Mouse (Mus musculus): Measurements from ENCODE around the gene Smad3. TPM values are rescaled to one million over a fixed set of nuclear protein-coding genes. Genes with fewer than 3 reads are reported as not detected.

Smad3 gene
- 5.1 and 5.4 TPM in 2 replicates for polyA plus RNA-seq (2014; fragmentation: Nextera tagmentation; extraction: Ambion mirVana)

DNA sequence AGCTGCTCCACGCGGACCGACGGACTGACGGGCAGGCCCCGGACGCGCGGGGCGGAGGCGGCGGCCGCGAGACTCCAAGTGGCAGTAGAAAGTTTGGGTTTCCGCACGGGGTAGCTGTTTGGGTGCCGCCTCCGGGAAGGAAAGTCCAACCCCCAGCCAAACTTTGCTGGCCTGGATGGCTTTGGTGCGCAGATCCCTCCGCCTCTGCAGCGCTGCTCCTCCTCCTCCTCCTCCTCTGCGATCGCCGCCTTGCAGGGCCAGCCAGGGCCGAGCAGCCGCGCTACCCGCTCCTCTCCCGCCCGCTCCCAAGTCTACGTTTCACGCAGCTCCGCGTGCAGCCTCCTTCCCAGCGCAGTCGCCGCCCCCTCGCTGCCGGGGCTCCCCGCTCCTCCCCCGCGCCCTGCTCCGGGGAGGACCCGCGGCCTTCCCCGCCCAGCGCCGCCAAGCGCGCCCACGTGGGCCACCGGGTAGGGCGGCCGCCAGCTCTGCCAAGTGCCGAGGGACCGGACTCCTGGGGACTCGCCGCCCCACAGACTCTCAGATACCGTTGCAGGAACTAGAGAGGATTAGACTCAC is at the start of gene Smad3:
Gene Smad3 (minus strand): TSS at position 130 of the 576 bp plus-strand sequence.
- no peaks in the 10 kb centered on the region for H3K27me3 ChIP-seq (replicated peaks; ENCODE audit: control insufficient read depth, insufficient read depth, low read length)
- no peaks in the 10 kb centered on the region for H3K9me3 ChIP-seq (replicated peaks; ENCODE audit: control insufficient read depth, low read length)
- H3K4me2 ChIP-seq (ENCODE audit: low read length), result peak within 1 kb of the TSS; percentile 99
- peak within 1 kb of the TSS; percentile 87 for H3K27ac ChIP-seq (ENCODE audit: low read depth, low read length)
- ATAC-seq (peak; percentile 88), DNase-seq (ENCODE audit: low spot score) (peak; percentile 89)
- peak within 1 kb of the TSS; percentile 70 for H3K4me3 ChIP-seq (ENCODE audit: low read depth, low read length)
- peaks cover 24% of the 10 kb centered on the region for H3K4me1 ChIP-seq (ENCODE audit: control insufficient read depth, insufficient read depth, low read length)
- peak within 1 kb of the TSS; percentile 82 for H3K9ac ChIP-seq (ENCODE audit: low read length)
- H3K36me3 ChIP-seq (ENCODE audit: control insufficient read depth, insufficient read depth, low read length), result no peaks in the 10 kb centered on the region
- under 1% methylated on average over 36 of the region's 59 CpGs for WGBS

DNA sequence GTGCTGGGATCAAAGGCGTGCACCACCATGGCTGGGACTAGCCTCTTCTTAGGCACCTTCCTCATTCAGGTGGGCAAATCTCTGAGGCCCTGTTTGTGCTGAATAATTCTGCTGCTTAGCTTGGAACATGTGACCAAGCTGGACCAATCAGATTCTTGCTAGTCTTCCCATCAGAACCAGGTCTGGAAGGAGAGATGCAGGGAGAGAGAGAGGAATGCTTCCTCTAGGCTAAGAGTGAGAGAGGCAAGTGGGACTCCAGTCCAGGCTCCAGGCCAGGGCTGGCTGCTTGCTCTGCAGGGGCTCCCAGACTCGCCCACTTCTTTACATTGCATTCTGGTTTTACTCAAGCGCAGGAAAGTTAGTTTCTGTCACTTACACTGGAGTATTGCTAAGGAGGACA is 47.1 kb upstream of the Smad3 start:
- H3K4me1 ChIP-seq (ENCODE audit: control insufficient read depth, insufficient read depth, low read length), result peaks cover 5% of the 10 kb centered on the region; the same call in 1 of the 2 replicates
- no peak for ATAC-seq
- H3K9ac ChIP-seq (ENCODE audit: low read length), result no peak overlapping the region
- H3K36me3 ChIP-seq (ENCODE audit: control insufficient read depth, insufficient read depth, low read length), result no peaks in the 10 kb centered on the region
- H3K4me2 ChIP-seq (ENCODE audit: low read length), result no peak overlapping the region
- 48% methylated on average over 3 of the region's 3 CpGs for WGBS
- DNase-seq (ENCODE audit: low spot score), result peak; percentile 52
- no peak overlapping the region for H3K27ac ChIP-seq (ENCODE audit: low read depth, low read length)
- H3K27me3 ChIP-seq (replicated peaks; ENCODE audit: control insufficient read depth, insufficient read depth, low read length), result no peaks in the 10 kb centered on the region
- H3K4me3 ChIP-seq (ENCODE audit: low read depth, low read length), result no peak overlapping the region
- H3K9me3 ChIP-seq (replicated peaks; ENCODE audit: control insufficient read depth, low read length), result no peaks in the 10 kb centered on the region

GRCm38 (mm10) chr9:63803181-63803591 is 45.4 kb upstream of the Smad3 start:
- ATAC-seq (0 out of 2 replicates have a peak, but pooled peaks have one; percentile 48), DNase-seq (ENCODE audit: low spot score) (peak; percentile 76)
- H3K4me1 ChIP-seq (ENCODE audit: control insufficient read depth, insufficient read depth, low read length), result peaks cover 5% of the 10 kb centered on the region; the same call in 1 of the 2 replicates
- H3K4me2 ChIP-seq (ENCODE audit: low read length), result 0 out of 2 replicates have a peak overlapping the region, but pooled peaks have one; percentile 7
- no peak overlapping the region for H3K4me3 ChIP-seq (ENCODE audit: low read depth, low read length)
- no peaks in the 10 kb centered on the region for H3K27me3 ChIP-seq (replicated peaks; ENCODE audit: control insufficient read depth, insufficient read depth, low read length)
- H3K9ac ChIP-seq (ENCODE audit: low read length), result no peak overlapping the region
- 4% methylated on average over 8 of the region's 8 CpGs for WGBS
- no peaks in the 10 kb centered on the region for H3K9me3 ChIP-seq (replicated peaks; ENCODE audit: control insufficient read depth, low read length)
- H3K36me3 ChIP-seq (ENCODE audit: control insufficient read depth, insufficient read depth, low read length), result no peaks in the 10 kb centered on the region
- no peak overlapping the region for H3K27ac ChIP-seq (ENCODE audit: low read depth, low read length)

GRCm38 (mm10) chr9:63802504-63802903 is 44.7 kb upstream of the Smad3 start:
- 81% methylated on average over 7 of the region's 7 CpGs for WGBS

DNA sequence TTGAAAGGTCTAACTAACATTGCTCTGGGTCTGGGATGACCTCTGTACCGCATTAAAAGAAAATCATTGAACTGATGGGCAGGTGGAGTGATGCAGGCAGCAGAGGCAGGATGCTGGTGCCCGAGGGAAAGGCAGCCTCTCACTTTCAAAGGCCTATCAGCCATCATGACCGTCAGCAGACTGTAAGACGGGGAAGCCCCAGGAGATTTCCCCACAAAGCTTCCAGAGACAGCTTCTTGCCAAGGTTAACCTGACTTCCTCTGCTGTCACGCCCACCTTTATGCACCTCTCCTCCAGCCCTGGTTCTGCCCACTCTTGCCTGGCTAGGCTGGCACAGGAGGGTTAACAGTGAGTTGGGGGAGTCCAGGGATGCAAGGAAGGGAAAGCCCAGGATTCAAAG is 44.3 kb upstream of the Smad3 start:
- no peaks in the 10 kb centered on the region for H3K36me3 ChIP-seq (ENCODE audit: control insufficient read depth, insufficient read depth, low read length)
- no peaks in the 10 kb centered on the region for H3K9me3 ChIP-seq (replicated peaks; ENCODE audit: control insufficient read depth, low read length)
- H3K27me3 ChIP-seq (replicated peaks; ENCODE audit: control insufficient read depth, insufficient read depth, low read length), result no peaks in the 10 kb centered on the region
- ATAC-seq (no peak), DNase-seq (ENCODE audit: low spot score) (no peak)
- H3K4me3 ChIP-seq (ENCODE audit: low read depth, low read length), result no peak overlapping the region
- no peak overlapping the region for H3K27ac ChIP-seq (ENCODE audit: low read depth, low read length)
- peaks cover 5% of the 10 kb centered on the region; the same call in 1 of the 2 replicates for H3K4me1 ChIP-seq (ENCODE audit: control insufficient read depth, insufficient read depth, low read length)
- H3K9ac ChIP-seq (ENCODE audit: low read length), result no peak overlapping the region
- 75% methylated on average over 5 of the region's 5 CpGs for WGBS
- no peak overlapping the region for H3K4me2 ChIP-seq (ENCODE audit: low read length)

More at GRCm38 (mm10) chr9:63802504-63802903, 44.7 kb upstream of the Smad3 start:
- ATAC-seq, result no peak
- Histone ChIP-seq H3K9me3 (replicated peaks; ENCODE audit: control insufficient read depth, low read length) (no peaks in the 10 kb centered on the region), H3K4me3 (ENCODE audit: low read depth, low read length) (no peak overlapping the region), H3K36me3 (ENCODE audit: control insufficient read depth, insufficient read depth, low read length) (no peaks in the 10 kb centered on the region), H3K4me1 (ENCODE audit: control insufficient read depth, insufficient read depth, low read length) (peaks cover 5% of the 10 kb centered on the region; the same call in 1 of the 2 replicates), H3K27me3 (replicated peaks; ENCODE audit: control insufficient read depth, insufficient read depth, low read length) (no peaks in the 10 kb centered on the region), H3K4me2 (ENCODE audit: low read length) (no peak overlapping the region), H3K27ac (ENCODE audit: low read depth, low read length) (no peak overlapping the region), H3K9ac (ENCODE audit: low read length) (no peak overlapping the region)
- DNase-seq (ENCODE audit: low spot score), result no peak

- Histone ChIP-seq H3K9ac (ENCODE audit: low read length) (no peak overlapping the region), H3K27me3 (replicated peaks; ENCODE audit: control insufficient read depth, insufficient read depth, low read length) (no peaks in the 10 kb centered on the region), H3K4me1 (ENCODE audit: control insufficient read depth, insufficient read depth, low read length) (no peaks in the 10 kb centered on the region), H3K4me3 (ENCODE audit: low read depth, low read length) (no peak overlapping the region), H3K36me3 (ENCODE audit: control insufficient read depth, insufficient read depth, low read length) (no peaks in the 10 kb centered on the region), H3K9me3 (replicated peaks; ENCODE audit: control insufficient read depth, low read length) (no peaks in the 10 kb centered on the region), H3K27ac (ENCODE audit: low read depth, low read length) (no peak overlapping the region), H3K4me2 (ENCODE audit: low read length) (no peak overlapping the region)
- DNase-seq (ENCODE audit: low spot score) (no peak), ATAC-seq (no peak)
- WGBS, result 77% methylated on average over 3 of the region's 3 CpGs
Measured at GRCm38 (mm10) chr9:63796429-63796828, 38.6 kb upstream of the Smad3 start.

GRCm38 (mm10) chr9:63793731-63794495 is 36.1 kb upstream of the Smad3 start:
- Histone ChIP-seq H3K27me3 (replicated peaks; ENCODE audit: control insufficient read depth, insufficient read depth, low read length) (no peaks in the 10 kb centered on the region), H3K9ac (ENCODE audit: low read length) (no peak overlapping the region), H3K9me3 (replicated peaks; ENCODE audit: control insufficient read depth, low read length) (no peaks in the 10 kb centered on the region), H3K36me3 (ENCODE audit: control insufficient read depth, insufficient read depth, low read length) (no peaks in the 10 kb centered on the region), H3K27ac (ENCODE audit: low read depth, low read length) (no peak overlapping the region), H3K4me3 (ENCODE audit: low read depth, low read length) (no peak overlapping the region), H3K4me1 (ENCODE audit: control insufficient read depth, insufficient read depth, low read length) (no peaks in the 10 kb centered on the region), H3K4me2 (ENCODE audit: low read length) (no peak overlapping the region)
- DNase-seq (ENCODE audit: low spot score) (no peak), ATAC-seq (no peak)
- 84% methylated on average over 10 of the region's 10 CpGs for WGBS

DNA sequence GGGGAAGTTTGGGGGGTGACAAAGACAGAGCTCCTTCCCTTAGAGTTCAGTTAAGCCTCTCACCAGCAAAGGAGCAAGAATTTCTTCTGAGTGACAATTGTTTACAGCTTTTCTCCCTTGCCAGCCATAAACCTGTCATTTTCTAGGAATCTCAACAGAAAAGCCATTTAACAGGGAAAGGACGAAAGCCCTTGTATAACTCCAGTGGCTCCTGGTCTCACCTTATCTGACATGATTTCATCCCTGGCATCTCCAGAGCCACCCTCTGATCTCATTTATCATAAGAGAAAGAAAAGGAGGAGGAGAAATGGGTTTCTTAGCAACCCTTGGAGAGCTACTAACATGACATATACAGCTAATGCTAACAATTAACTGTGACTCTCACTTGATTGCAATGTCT is 33.9 kb upstream of the Smad3 start:
- Histone ChIP-seq H3K4me1 (ENCODE audit: control insufficient read depth, insufficient read depth, low read length) (no peaks in the 10 kb centered on the region), H3K4me3 (ENCODE audit: low read depth, low read length) (no peak overlapping the region), H3K9me3 (replicated peaks; ENCODE audit: control insufficient read depth, low read length) (no peaks in the 10 kb centered on the region), H3K27me3 (replicated peaks; ENCODE audit: control insufficient read depth, insufficient read depth, low read length) (no peaks in the 10 kb centered on the region), H3K36me3 (ENCODE audit: control insufficient read depth, insufficient read depth, low read length) (no peaks in the 10 kb centered on the region), H3K27ac (ENCODE audit: low read depth, low read length) (no peak overlapping the region), H3K9ac (ENCODE audit: low read length) (no peak overlapping the region), H3K4me2 (ENCODE audit: low read length) (no peak overlapping the region)
- no peak for ATAC-seq
- WGBS, result 88% methylated on average over 1 of the region's 1 CpGs
- DNase-seq (ENCODE audit: low spot score), result no peak

GRCm38 (mm10) chr9:63791275-63791674 is 33.5 kb upstream of the Smad3 start:
- no peak overlapping the region for H3K4me3 ChIP-seq (ENCODE audit: low read depth, low read length)
- DNase-seq (ENCODE audit: low spot score) (no peak), ATAC-seq (no peak)
- H3K9me3 ChIP-seq (replicated peaks; ENCODE audit: control insufficient read depth, low read length), result no peaks in the 10 kb centered on the region
- WGBS, result 54% methylated on average over 6 of the region's 6 CpGs
- no peak overlapping the region for H3K9ac ChIP-seq (ENCODE audit: low read length)
- no peak overlapping the region for H3K4me2 ChIP-seq (ENCODE audit: low read length)
- no peaks in the 10 kb centered on the region for H3K36me3 ChIP-seq (ENCODE audit: control insufficient read depth, insufficient read depth, low read length)
- H3K27ac ChIP-seq (ENCODE audit: low read depth, low read length), result no peak overlapping the region
- no peaks in the 10 kb centered on the region for H3K4me1 ChIP-seq (ENCODE audit: control insufficient read depth, insufficient read depth, low read length)
- no peaks in the 10 kb centered on the region for H3K27me3 ChIP-seq (replicated peaks; ENCODE audit: control insufficient read depth, insufficient read depth, low read length)

Measured in forebrain, embryonic 14.5 days (tissue).